Mouse (Mus musculus) ES-E14 (cell line): ENCODE measurements around the gene Egfem1. TPM values are rescaled to one million over a fixed set of nuclear protein-coding genes. Genes with fewer than 3 reads are reported as not detected.

Experiments
- DNase-seq: peaks from one replicate; pipeline ENCODE4 v3.0.0-alpha.2; 2013; ENCODE audit warnings: low read depth, low spot score
- H3K27ac ChIP-seq: 2 replicates; pipeline ENCODE4 v1.5.1; 2012; ENCODE audit warnings: low read depth, mild to moderate bottlenecking, low read length, moderate library complexity, mixed read lengths; ENCODE audit not compliant: poor library complexity, insufficient read depth, severe bottlenecking
- H3K36me3 ChIP-seq: 2 replicates; pipeline ENCODE4 v1.6.1; 2012; ENCODE audit warnings: mild to moderate bottlenecking, low read length, moderate library complexity, mixed read lengths; ENCODE audit not compliant: control insufficient read depth, poor library complexity, insufficient read depth, severe bottlenecking
- H3K4me1 ChIP-seq, 2 experiments: fragments of 150-350 bp in 1 of 2; sonication (generic) in 1 of 2; 2 replicates each; pipeline ENCODE4 v1.6.1; 2012; ENCODE audit warnings: low read length in 2 of 2, mild to moderate bottlenecking in 1 of 2, mixed read lengths in 1 of 2; ENCODE audit not compliant: control insufficient read depth in 2 of 2, insufficient read depth in 2 of 2, poor library complexity in 1 of 2
- H3K4me3 ChIP-seq, 2 experiments: fragments of 150-350 bp in 1 of 2; sonication (generic) in 1 of 2; 2 replicates each; pipeline ENCODE4 v1.5.1; 2012; ENCODE audit warnings: low read length in 2 of 2, low read depth in 1 of 2, mild to moderate bottlenecking in 1 of 2, mixed read lengths in 1 of 2; ENCODE audit not compliant: insufficient read depth in 1 of 2, poor library complexity in 1 of 2, severe bottlenecking in 1 of 2
- H3K9ac ChIP-seq: 2 replicates; pipeline ENCODE4 v1.6.1; 2012; ENCODE audit warnings: low read depth, mild to moderate bottlenecking, low read length, mixed read lengths; ENCODE audit not compliant: poor library complexity, insufficient read depth, severe bottlenecking
- H3K9me3 ChIP-seq: fragments of 150-350 bp; sonication (generic); 2 replicates; pipeline ENCODE4 v1.6.1; 2012; ENCODE audit warnings: low read depth, mild to moderate bottlenecking, low read length; ENCODE audit not compliant: control insufficient read depth, insufficient read depth
- CHD2 ChIP-seq: IDR thresholded peaks from 2 replicates; pipeline ENCODE4 v1.6.1; 2014; ENCODE audit warnings: mild to moderate bottlenecking, low read depth, low read length, inconsistent platforms
- HCFC1 ChIP-seq: IDR thresholded peaks from 2 replicates; pipeline ENCODE4 v1.6.1; 2012; ENCODE audit warnings: low read length, inconsistent platforms, borderline replicate concordance; ENCODE audit not compliant: insufficient read depth
- MAFK ChIP-seq: IDR thresholded peaks from 2 replicates; pipeline ENCODE4 v1.6.1; 2014; ENCODE audit warnings: mild to moderate bottlenecking, low read depth, low read length, inconsistent platforms; ENCODE audit not compliant: insufficient read depth
- ZC3H11A ChIP-seq: IDR thresholded peaks from 2 replicates; pipeline ENCODE4 v1.6.1; 2012; ENCODE audit warnings: low read depth, mild to moderate bottlenecking, inconsistent platforms, low read length, borderline replicate concordance
- ZNF384 ChIP-seq: IDR thresholded peaks from 2 replicates; pipeline ENCODE4 v1.6.1; 2012; ENCODE audit warnings: low read depth, low read length, inconsistent platforms
- in situ Hi-C, 2 experiments: fragments of 600-800 bp; cut with MboI; formaldehyde crosslinking; loops; one replicate each; pipeline ENCODE4 v1.15.1; 2025; ENCODE audit warnings: low sequenced_read_pairs in 2 of 2, inconsistent platforms in 1 of 2; ENCODE audit not compliant: unreplicated experiment in 2 of 2
- total RNA-seq: library from RNA; depleted of rRNA; stranded (reverse); fragments of 300-350 nt; gene quantifications from 2 replicates; pipeline ENCODE4 v1.2.3, GENCODE M21; 2012

The Egfem1 gene
- total RNA-seq, 1 experiment = 0.18 TPM

DNA sequence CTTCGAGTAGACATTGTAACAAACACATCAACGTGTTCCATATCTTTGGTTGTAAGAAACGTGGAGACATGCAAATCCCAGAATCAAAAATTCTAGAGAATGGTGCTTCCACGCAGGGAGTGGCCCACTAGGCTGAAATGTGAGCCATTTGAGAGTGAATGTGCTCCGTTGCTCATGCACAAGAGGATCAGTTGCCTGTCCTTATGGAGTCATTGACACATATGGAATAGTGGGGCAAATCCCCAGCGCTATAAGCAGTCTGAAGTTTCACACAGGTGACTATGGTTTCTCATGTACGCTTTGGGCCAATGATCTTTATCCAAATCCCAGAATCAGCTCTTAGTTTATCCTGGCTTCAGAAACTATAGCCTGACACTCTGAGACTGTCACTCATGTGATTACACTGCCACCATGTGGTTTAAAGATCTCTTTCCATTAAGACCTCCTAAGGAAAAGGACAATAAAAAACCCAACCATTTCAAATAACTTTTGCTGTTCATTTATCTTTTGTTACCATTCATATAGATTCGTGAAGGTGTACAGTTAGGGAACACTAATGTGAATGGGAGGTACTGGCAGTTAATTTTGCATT is 644.6 kb downstream of the Egfem1 start:
- DNase-seq = peak; percentile 16
- no peaks in the 10 kb centered on the region for H3K4me1 ChIP-seq
- no peak overlapping the region for H3K4me3 ChIP-seq
- no peaks in the 10 kb centered on the region for H3K9me3 ChIP-seq
- no peak for TF ChIP-seq ZNF384
- TF ChIP-seq CHD2 = no peak
- TF ChIP-seq MAFK = no peak
- peak; percentile 70; the same call in 1 of the 2 replicates for TF ChIP-seq ZC3H11A
- no peak for TF ChIP-seq HCFC1
- no peaks in the 10 kb centered on the region for H3K36me3 ChIP-seq
- H3K27ac ChIP-seq = no peak overlapping the region
- in situ Hi-C loops = loop anchor here in 1 of 2 experiments (25.0 kb wide), 1 partner anchor 689 kb away; no protein-coding TSS in a partner anchor
- H3K9ac ChIP-seq = no peak overlapping the region

DNA sequence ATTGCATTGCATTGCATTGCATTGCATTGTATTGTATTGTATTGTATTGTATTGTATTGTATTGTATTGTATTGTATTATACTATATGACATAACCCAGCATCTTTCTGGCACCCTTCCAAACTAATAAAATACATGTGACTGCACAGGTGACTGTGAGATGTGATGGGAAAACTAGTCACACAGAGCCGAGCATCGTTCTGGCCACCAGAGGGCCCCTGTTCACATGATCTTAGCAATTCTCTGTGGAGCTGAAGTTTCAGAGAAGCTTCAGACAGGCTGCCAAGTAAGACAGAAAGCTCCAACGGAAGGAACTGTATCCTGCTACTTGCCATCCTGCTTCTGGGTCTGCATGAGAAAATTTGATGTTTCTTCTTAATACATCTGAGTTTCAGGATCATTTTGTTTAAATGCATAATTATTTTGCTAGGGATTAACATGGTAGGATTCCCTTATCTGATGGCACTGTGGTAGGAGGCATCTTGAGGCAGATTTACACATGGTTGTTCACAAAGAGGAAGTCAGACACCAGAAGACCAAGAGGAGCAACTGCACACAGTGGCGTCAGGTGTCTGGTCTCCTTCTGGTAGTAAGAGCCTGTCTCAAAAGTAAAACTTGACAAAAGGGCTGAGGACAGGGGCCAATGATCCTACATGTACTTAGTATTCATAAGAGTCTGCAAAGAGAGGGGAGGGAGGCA is 648.4 kb downstream of the Egfem1 start:
- H3K36me3 ChIP-seq = no peaks in the 10 kb centered on the region
- H3K27ac ChIP-seq = no peak overlapping the region
- in situ Hi-C loops = loop anchor here in 1 of 2 experiments (25.0 kb wide), 1 partner anchor 693 kb away; no protein-coding TSS in a partner anchor
- H3K9ac ChIP-seq = no peak overlapping the region
- TF ChIP-seq HCFC1 (no peak), CHD2 (no peak), ZC3H11A (peak; percentile 41)
- H3K4me3 ChIP-seq = no peak overlapping the region
- H3K4me1 ChIP-seq = no peaks in the 10 kb centered on the region
- H3K9me3 ChIP-seq = no peaks in the 10 kb centered on the region
- peak; percentile 27 for DNase-seq

DNA sequence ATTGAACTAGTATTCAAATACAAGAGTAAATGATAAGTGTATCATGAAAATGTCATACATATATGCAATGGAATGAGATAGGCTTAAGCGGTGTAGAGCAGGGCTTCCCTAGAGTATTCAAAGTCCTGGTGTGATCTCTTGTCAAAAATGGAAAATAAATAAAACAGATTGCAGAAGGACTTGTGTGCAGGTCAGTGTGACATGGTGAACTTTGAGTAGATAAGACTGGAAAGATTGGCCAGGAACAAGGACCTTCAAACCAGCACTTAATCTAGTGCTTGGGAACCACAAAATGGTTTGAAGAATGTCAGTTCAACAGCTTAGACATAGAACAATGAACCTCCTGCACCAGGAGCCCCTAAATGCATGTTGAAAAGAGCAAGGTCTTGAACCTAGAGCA is 649.7 kb downstream of the Egfem1 start:
- no peak for DNase-seq
- H3K9me3 ChIP-seq = no peaks in the 10 kb centered on the region
- no peak overlapping the region for H3K27ac ChIP-seq
- no peaks in the 10 kb centered on the region for H3K36me3 ChIP-seq
- no peak overlapping the region for H3K9ac ChIP-seq
- H3K4me3 ChIP-seq = no peak overlapping the region
- no peaks in the 10 kb centered on the region for H3K4me1 ChIP-seq
- no peak for TF ChIP-seq MAFK
- TF ChIP-seq CHD2 = no peak
- no peak for TF ChIP-seq HCFC1
- no peak for TF ChIP-seq ZNF384
- no peak for TF ChIP-seq ZC3H11A
- in situ Hi-C loops = loop anchor here in 1 of 2 experiments (25.0 kb wide), 1 partner anchor 694 kb away; no protein-coding TSS in a partner anchor

DNA sequence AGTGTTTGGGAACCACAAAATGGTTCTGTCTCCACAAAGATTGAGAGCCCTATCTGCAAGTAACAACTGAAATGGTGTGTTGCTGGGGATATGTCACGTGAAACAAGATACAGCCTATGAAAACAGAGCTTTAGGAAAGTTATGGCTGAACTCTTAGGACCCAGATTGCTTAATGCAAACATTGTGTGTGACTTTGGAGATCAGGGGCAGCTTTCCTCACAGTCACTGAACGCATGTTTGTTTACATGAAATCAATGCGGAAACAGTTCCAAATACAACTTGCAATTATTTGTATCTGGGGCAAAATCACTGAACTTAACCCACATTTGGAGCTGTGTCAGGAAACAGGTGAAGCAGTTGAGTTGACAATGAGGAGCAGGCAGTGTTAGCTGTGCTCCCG is 650.8 kb downstream of the Egfem1 start:
- Histone ChIP-seq H3K36me3 (no peaks in the 10 kb centered on the region), H3K4me1 (no peaks in the 10 kb centered on the region), H3K4me3 (no peak overlapping the region), H3K9ac (no peak overlapping the region), H3K9me3 (no peaks in the 10 kb centered on the region), H3K27ac (no peak overlapping the region)
- in situ Hi-C loops = loop anchor here in 1 of 2 experiments (25.0 kb wide), 1 partner anchor 695 kb away; no protein-coding TSS in a partner anchor
- no peak for DNase-seq
- TF ChIP-seq CHD2 (no peak), ZNF384 (no peak), MAFK (no peak), ZC3H11A (no peak), HCFC1 (no peak)
